Mouse (Mus musculus): ENCODE data around the gene Prok2. TPM values are rescaled to one million over a fixed set of nuclear protein-coding genes. Genes with fewer than 3 reads are reported as not detected.

The Prok2 gene
- polyA plus RNA-seq, 2 experiments from 2014 or later: not detected

DNA sequence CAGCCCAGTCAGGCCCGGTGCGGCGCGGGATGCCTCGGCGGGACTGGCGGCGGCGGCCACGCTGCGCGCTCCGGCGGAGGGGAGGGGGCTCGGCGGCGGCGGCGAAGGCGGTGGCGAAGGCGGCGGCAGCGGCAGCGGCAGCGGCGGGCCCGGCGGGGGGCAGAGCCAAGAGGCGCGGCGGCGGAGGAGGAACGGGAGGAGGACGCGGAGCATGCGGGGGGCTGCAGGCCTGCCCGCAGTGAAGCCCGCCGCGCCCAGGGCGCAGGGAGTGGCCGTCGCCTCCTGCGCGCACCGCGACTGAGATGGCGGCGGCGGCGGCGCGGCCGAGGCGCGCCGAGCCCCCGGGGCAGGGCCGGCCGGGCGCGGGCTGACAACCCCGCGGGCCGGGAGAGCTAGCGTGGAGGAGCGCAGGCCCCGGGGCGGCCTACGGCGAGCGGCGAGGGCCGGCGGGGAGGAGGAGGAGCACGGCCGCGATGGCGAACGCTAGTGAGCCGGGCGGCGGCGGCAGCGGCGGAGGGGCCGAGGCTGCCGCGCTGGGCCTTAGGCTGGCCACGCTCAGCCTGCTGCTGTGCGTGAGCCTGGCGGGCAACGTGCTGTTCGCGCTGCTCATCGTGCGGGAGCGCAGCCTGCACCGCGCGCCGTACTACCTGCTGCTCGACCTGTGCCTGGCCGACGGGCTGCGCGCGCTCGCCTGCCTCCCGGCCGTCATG is 33.8 kb downstream of the Prok2 start, which contains the start of gene Gpr27:
TSS of gene Gpr27 (plus strand) at position 474 of the 710 bp plus-strand sequence.
- no peak for ATAC-seq

DNA sequence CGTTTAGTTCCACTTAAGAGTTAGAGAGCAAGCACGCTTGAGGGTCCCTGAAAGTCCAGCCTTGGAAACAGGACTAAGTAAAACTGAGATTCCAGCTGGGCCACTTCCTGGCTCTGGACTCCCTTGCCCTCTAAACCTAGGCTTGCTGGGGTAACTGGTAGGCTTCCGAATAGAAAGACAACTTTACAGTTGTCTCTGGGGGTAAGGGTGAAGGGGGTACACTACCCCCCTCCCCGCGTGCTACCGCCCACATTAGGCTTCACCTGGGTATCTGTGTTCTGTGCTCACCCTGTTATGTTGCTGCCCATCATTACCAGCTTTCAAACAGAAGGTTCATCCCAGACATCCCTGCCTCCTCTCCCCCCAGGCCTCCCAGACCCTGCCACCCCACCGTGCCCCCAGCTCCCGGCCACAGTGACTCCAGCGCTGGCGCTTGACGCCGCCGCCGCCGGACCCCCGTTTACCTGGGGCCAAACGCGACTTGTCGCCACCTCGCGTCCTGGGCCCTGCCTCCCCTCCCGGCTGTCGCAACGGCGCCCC is 34.5 kb downstream of the Prok2 start:
- no peak for ATAC-seq

DNA sequence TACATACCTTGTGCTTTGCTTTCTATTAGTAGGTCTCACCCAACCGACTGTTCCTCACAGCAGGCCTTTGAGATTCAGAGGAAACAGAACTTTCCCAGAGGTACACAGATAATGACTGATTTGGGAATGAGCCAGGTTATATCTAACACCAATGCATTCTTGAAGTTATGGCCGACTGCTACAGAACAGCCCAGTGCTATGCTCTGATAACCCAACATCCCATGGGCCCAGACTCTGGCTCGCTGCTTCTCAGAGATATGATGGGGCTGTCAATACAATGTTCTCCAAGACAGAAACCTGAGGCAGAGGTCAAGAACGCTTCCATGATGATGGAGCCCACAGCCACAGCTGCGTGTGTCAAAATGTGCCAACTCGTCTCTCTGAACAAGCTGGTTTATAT is 37.7 kb downstream of the Prok2 start:
- ATAC-seq: no peak

DNA sequence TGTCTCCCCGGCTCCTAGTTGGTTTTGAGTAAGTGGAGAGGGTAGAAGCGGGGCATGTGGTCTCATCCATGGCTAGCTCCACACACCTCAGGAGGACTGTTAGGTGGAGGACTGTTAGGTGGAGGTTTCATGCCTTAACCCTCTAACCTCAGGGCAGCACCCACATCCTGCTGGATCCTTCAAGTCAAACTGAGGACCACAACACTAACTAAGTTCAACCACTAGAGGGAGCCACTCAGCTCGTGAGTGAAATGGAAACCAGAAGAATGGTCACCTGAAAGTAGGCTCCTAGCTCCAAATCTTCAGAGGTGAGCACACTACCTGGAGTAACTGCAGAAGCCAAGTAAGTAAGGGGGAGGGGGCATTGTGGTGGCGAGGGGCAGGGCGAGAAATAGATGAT is 41.3 kb downstream of the Prok2 start:
- peak; percentile 99 for ATAC-seq

DNA sequence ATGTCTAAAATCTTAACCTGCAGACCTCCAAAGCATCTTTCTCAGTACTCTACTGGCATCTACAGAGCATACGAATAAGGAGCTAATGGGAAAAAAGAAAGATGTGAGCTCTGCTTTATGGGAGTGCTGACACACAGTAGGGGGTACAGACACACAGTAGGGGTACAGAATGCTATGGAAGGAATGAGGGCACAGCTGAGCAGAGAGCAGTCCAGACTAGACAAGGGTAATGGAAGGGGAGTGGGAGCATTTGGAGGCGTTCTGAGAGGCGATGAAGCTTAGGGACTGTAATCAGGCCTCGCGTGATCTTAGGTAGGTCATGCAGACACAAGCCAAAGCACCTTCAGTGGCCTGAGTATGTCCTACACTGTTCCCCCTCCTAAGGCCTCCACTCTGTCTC is 42.2 kb downstream of the Prok2 start:
- ATAC-seq: no peak

DNA sequence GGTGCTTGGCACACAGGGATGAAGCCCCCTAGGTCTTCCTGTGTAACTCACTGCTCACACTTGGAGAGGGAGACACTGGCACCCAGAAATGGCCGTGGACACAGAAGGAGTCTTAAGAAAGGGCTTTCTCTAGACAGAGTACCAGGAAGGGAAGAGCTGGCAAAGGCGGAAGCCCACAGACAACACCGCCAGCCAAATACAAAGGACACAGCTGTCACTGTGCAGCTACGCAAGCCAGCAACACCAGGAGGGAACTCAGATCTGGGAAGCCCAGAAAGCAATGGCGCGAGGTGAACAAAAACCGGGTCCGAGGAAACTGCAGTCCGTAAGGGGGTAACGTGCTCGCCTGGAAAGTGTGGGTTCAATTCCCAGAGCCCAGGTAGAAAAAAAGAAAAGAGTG is 48.1 kb downstream of the Prok2 start:
- ATAC-seq: no peak

DNA sequence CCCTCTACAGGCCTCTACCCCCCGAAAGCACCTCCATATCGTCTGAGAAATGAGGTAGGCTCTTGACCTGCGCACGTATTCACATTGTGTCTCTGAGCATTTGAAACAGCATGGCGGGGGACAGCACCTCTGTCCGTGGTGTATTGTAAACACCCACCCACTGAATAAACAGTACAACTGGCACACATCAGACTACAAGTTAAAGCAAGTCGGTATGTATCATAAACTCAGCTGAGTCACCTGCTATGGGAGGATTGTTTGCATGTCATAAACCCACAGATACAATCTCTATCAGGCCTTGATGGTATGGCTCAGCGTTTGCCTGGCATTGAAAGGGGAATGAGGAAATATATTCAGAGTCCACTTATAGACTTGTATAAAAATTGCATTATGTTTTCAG is 48.9 kb downstream of the Prok2 start:
- ATAC-seq: no peak

DNA sequence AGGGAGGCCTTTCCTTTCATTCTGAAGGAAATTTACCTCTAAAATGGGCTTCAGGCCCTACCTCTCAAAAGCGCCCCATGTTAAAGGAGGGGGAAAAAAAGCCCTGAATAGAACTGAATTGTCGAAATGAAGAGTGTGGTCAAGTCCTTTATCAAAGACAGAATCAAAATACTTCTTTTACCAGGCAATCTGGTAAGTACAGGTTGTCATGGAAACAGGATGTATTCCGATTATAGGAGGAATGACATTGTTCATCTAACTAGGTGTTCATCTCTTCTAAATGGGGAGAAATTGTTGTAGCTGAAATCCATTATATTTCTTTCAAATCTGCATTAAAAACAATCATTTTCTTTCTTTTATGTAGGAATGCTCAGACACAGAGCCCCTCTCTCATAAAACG is 51.7 kb downstream of the Prok2 start:
- ATAC-seq: no peak

DNA sequence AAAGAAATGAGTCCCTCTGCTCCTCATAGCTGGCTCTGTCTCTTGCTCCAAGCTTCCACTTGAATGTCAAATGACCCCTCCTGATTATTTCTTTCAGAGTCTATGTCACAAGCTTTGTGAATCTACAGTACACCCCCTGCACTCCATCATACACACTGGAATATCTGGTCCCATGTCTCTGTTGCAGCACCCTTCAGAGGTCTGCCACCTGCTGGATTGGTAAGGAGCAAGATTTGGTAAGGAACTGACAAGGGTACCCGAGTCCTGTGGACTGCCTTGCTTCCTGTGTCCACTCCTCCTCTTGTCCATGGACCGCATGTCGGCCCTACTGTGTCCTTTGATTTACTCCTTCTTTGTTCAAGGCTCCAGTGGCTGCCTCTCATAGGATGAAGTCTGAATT is 54.4 kb downstream of the Prok2 start:
- ATAC-seq: no peak

DNA sequence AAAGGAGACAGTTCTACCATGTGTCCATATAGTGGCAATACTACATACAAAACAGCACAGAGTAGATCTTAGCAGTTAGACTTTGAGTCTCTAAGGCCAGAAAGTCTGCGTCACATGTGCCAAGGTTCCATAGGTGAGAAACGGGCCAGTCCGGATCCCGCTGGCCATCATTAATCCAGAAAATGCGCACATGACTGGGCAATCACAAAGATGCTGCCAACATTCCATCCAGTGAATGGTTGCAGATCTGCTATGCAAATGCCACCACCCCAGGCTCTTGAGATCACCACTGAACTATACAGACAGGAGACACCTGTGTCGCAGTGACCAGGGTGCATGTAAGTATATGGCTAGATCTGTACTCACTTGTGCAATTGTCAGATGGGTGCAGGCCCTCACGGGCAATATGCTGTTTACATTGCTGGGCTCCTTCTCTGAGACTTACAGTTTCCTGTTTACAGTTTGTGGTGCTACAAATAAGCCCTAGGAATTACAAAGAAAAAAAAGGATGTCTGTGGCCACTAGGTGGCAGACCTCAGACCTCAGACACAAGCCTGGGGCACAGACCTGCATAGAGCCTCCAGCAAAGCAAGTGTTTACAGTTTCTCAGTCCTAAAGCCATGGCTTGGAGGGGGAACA is 55.6 kb downstream of the Prok2 start:
- ATAC-seq: peak; percentile 78

DNA sequence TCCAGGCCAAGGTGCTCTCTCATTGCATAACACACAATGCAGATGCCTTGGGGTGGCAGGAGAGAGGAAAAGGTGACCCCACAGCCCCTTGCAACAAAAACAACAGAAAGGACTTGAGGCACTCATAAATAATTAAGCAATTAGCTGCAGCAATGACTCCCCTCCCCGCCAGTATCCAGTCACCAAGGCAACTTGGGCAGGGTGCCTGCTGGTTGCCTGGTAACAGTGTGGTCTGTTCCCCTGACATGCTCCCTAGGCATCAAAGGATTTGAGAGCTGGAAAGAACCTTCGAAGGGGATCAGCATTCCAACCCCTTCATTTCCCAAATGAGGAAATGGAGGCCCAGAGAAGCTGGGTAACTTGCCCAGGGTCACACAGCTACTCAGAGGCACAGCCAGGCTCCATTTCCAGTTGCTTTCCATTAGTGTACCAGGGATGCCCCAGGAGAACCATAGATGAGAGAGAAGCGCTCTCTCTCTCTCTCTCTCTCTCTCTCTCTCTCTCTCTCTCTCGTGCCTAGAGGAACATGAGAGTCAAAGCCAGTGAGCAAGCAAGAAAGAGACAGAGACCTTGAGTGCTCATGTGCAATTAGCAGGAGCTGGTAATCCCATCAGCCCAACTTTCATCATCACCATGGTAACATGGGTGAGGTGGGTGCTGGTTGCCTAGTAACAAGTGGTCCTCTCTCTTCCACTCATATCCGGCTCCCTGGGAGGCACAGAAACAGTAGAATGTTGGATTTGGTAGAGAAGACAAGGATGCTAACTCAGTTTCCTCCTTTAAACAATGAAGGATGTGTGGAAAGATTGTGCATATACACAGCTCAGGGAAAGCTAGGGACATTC is 56.5 kb downstream of the Prok2 start:
- no peak for ATAC-seq

DNA sequence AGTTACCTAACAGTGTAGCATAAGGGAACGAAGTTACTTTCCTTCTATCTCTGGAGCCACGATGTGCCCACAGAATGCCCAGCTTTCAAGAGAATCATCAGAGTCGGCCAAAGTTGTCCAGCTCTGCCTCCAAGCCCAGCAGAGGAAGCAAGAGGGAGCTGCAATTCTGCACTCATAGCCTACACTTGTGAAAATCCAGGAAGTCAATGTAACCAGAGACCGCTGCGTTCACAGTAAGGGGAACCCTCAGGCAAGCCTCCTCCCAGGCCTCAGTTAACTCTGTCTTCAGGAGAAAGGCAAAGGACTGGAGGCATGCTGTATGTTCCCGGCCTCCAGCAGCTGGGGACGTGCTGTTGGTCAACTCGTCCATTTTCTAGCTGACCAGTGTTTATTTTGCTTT is 58.9 kb downstream of the Prok2 start:
- no peak for ATAC-seq

DNA sequence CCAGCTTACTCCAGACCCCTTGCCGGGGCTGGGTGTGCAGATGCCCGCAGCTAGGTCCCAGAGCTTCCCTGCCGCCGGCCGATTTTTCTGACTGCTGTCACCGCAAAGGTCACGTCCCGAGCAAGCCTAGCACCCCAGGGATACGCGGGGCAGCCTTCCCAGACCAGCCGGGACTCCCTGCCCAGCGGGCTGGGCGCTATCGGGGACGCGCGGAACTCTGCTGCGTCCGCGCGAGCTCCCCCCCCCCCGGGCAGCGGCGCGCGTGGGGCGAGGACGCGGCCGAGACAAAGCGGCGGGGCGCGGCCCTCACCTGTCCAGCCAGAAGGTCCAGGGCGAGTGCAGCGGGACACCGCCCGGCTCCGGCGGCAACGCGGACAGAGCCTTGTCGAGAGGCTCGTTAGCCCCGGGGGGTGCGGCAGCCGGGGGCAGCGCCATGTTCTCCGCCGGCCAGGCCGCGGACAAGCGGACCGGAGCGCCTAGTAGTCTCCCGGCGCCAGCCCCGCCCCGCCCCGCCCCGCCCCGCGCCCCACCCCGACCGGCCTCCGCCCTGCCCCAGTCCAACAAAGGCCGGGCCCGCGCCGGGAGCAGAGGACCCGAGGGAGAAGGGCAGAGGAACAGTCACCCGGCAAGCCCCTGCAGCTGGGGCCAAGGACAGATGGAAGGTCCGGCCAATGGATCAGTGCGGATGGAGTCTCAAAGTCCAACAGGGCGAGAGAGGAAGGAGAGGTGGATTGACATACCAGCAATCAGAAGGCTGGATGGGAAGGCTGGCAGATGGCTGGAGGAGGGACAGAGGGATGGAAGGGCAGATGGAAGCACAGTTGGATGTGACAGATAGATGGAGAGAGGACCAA is 59.6 kb downstream of the Prok2 start, which contains the start of the genes Eif4e3 and Gm20696:
TSS of gene Eif4e3 (minus strand) at position 454 of the 854 bp plus-strand sequence.
TSS of gene Gm20696 (minus strand) at position 480 of the 854 bp plus-strand sequence.
- ATAC-seq: no peak

DNA sequence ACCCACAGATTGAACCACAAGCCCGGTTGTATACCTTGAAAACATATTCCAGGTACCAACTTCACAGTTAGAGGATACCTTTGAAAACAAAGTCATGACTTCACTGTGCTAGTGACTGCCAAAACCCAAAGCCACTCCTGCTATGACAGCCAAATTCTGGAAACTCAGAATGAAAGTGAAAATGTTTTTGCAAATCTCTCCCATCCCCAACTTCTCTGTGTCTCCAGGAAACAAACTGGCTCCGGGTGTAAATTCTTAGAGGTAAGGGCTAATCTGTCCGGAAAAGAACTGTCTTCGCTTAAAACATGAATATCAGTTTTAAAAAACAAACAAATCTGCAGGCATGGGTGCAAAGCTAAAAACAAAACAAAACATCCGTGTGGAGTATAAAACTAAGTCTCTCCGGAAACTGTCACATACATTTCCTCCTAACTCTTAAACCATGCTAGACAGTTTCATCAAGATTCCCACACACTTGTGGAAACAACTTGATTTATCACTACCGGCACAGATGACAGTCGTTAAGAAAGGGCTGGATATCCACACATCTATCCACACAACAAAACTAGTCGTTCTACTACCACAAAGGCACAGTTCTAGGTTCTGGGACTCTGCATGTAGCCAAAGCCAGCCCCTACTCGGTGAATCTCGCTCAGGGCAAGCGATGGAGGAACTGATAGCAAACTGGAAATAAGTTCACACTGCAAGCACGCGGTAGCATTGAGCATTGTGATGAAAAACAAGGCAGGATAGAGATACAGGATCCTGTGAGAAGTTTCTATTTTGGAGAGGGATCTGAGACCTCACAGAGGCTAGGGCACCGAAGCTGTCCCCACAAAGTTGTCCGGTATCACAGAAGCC is 60.5 kb downstream of the Prok2 start:
- ATAC-seq: peak; percentile 75

DNA sequence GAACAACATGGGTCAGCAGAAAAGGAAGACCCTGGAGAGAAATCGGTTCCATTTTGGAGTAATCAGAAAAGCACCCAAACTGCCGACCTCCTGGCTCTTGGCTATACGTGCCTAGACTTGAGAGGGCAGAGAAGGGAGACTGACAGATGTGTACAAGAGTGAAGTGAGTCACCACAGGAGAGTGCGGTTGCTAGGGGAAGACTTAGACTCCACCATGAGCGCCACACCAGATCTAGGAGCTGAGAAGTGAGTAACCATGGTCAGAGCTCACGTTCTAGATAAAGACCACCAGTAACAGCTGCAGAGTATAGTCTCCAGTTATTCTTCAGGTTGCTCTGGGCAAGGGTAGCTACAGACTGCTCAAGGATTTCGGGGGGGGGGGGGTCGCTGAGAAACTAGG is 63.0 kb downstream of the Prok2 start:
- no peak for ATAC-seq

Other genes with a start within 250 kb of the Prok2 start
- 100 to 1,000 TPM; 210 to 217 TPM for gene Foxp1, start 203.7 kb downstream of the Prok2 start, polyA plus RNA-seq (2017; shearing (Covaris generic))
- gene Eif4e3, start 59.6 kb downstream of the Prok2 start, polyA plus RNA-seq (2017; shearing (Covaris generic)): 10 to 100 TPM; 33.8 to 35.1 TPM
- gene Gm20696, start 59.6 kb downstream of the Prok2 start, polyA plus RNA-seq (2017; shearing (Covaris generic)): 10 to 100 TPM; 11.9 to 13.1 TPM
- gene Gpr27, start 33.7 kb downstream of the Prok2 start, polyA plus RNA-seq (2017; shearing (Covaris generic)): not detected